Mouse (Mus musculus) kidney, postnatal 0 days (tissue): Measurements from ENCODE around the gene Glyatl3. TPM values are rescaled to one million over a fixed set of nuclear protein-coding genes. Genes with fewer than 3 reads are reported as not detected.
A peak's percentile ranks its signal among the peaks of the same experiment; 100 is the strongest.

Source experiments
- ATAC-seq: fragments of 200-750 bp; cut with Nextera tagmentation; replicated peaks from 2 replicates; pipeline ENCODE4 v1.8.0; 2017; ENCODE audit warnings: low read depth, moderate number of reproducible peaks, moderate TSS enrichment, moderate library complexity; ENCODE audit not compliant: low FRiP score
- DNase-seq: peaks from one replicate; pipeline ENCODE4 v3.0.0-alpha.2; 2016; ENCODE audit warnings: low spot score
- H3K27ac ChIP-seq: fragments of 300-500 bp; sonication (generic); 2 replicates; pipeline ENCODE4 v1.5.1; 2014; ENCODE audit warnings: mild to moderate bottlenecking
- H3K27me3 ChIP-seq: fragments of 300-500 bp; sonication (generic); 2 replicates; pipeline ENCODE4 v1.6.1; 2014; ENCODE audit warnings: low read length, mixed read lengths; ENCODE audit not compliant: insufficient read depth
- H3K36me3 ChIP-seq: fragments of 300-500 bp; sonication (generic); 2 replicates; pipeline ENCODE4 v1.6.1; 2014; ENCODE audit warnings: low read length, mixed read lengths; ENCODE audit not compliant: insufficient read depth
- H3K4me1 ChIP-seq: fragments of 300-500 bp; sonication (generic); replicated peaks from 2 replicates; pipeline ENCODE4 v1.6.1; 2014; ENCODE audit warnings: antibody characterized with exemption, low read length, mixed read lengths; ENCODE audit not compliant: insufficient read depth
- H3K4me2 ChIP-seq: fragments of 300-500 bp; sonication (generic); 2 replicates; pipeline ENCODE4 v1.6.1; 2014; ENCODE audit warnings: mild to moderate bottlenecking, low read length, moderate library complexity, mixed read lengths
- H3K4me3 ChIP-seq: fragments of 300-500 bp; sonication (generic); replicated peaks from 2 replicates; pipeline ENCODE4 v1.5.1; 2014; ENCODE audit warnings: low read depth, low read length
- H3K9ac ChIP-seq: fragments of 300-500 bp; sonication (generic); 2 replicates; pipeline ENCODE4 v1.6.1; 2014; ENCODE audit warnings: low read depth, low read length
- H3K9me3 ChIP-seq: fragments of 300-500 bp; sonication (generic); replicated peaks from 2 replicates; pipeline ENCODE4 v1.6.1; 2016; ENCODE audit warnings: low read length, inconsistent platforms, mixed read lengths
- CTCF ChIP-seq: IDR thresholded peaks from 2 replicates; pipeline ENCODE4 v1.5.1; 2016; ENCODE audit warnings: antibody characterized with exemption, low read depth, mild to moderate bottlenecking, moderate library complexity
- WGBS: fragments of 180-500 bp; shearing (Covaris S2); extraction: QIAGEN DNeasy Blood & Tissue Kit; methylation state at CpG from one replicate; pipeline ENCODE4 v1.1.7; 2014; 5-methylcytosine and 5-hydroxymethylcytosine counted together
- polyA plus RNA-seq: library from polyadenylated mRNA; unstranded; fragments of >200 nt; fragmentation: Nextera tagmentation; extraction: Ambion mirVana; gene quantifications from 2 replicates; pipeline ENCODE4 v1.2.1, GENCODE M21; 2015

Gene Glyatl3
- not detected in 2 replicates for polyA plus RNA-seq

- Histone ChIP-seq H3K27me3 (no peaks in the 10 kb centered on the region), H3K4me3 (no peak within 1 kb of the TSS), H3K4me2 (no peak within 1 kb of the TSS), H3K9ac (no peak within 1 kb of the TSS), H3K36me3 (no peaks in the 10 kb centered on the region), H3K27ac (no peak within 1 kb of the TSS), H3K9me3 (no peaks in the 10 kb centered on the region), H3K4me1 (no peaks in the 10 kb centered on the region)
- ATAC-seq (no peak), DNase-seq (no peak)
- 97% methylated on average over 2 of the region's 2 CpGs for WGBS
- TF ChIP-seq CTCF = no peak
Observed at GRCm38 (mm10) chr17:40914250-40914649, at the start of gene Glyatl3. TSS of gene Glyatl3 (minus strand) at chr17:40914350.

DNA sequence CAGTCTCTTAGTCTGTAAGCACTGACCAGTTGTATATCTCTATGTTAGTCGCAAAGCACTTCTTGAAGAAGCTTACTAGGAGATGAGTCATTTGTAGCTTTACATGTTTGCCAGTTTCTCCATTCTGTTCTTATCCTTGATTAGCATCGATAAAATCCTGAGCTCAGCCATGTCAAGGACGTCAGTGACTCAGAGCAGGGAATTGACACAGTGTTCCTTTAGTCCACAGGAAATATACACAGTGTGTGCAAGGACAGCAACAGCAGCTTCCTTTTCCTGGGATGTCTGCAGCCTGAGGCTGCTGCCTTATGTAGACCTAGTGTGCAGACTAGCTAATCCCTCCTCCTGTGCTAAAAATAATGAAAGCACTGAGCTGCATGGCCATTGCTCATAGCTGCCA lies 34.4 kb upstream of the Glyatl3 start:
- H3K27ac ChIP-seq = no peak overlapping the region
- no peak overlapping the region for H3K4me3 ChIP-seq
- WGBS = 92% methylated on average over 3 of the region's 3 CpGs
- no peak overlapping the region for H3K9ac ChIP-seq
- no peak for ATAC-seq
- no peaks in the 10 kb centered on the region for H3K4me1 ChIP-seq
- no peaks in the 10 kb centered on the region for H3K9me3 ChIP-seq
- DNase-seq = no peak
- H3K27me3 ChIP-seq = no peaks in the 10 kb centered on the region
- TF ChIP-seq CTCF = no peak
- H3K4me2 ChIP-seq = no peak overlapping the region
- H3K36me3 ChIP-seq = peaks cover 19% of the 10 kb centered on the region; the same call in 1 of the 2 replicates

DNA sequence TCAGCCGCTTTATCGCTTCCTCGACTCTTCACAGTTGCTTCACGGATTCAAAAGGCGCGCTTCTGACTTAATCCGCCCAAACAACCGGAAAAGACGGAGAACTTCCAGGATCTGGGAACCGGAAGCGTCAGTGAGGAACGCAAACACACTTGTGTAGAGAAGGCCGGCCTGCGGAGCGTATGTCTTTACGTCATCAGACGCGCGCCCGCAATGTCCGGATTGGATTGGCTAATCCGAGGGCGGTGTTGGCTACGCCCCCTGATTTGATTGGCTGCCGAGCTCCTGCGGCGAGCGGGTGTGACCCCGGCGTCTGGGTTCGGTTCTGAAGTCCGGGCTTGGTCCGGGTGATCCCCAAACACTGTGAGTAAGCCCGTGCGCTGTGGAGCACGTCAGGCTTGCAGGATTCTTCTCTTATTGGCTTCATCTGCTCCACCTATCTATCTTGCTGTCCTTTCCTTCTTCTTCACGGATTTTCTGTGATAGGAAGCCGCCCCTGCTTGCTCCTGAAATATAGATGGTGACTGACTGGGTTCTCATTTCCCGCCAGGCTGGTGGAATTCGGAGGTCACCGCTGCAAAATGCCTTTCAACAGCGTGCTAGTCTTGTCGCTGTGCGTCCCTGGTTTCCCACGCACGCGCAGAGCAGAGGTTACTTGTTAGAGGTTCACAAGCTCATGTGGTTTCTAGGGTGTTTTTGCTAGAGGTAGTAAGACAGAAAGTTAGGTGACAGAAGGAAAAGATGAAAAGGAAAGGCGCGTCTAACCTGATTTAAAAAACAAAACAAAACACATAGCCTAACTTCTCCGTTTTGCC lies 20.5 kb upstream of the Glyatl3 start, which contains the start of the genes Mut and Cenpq:
Gene Mut (plus strand): TSS at position 266 of the 812 bp plus-strand sequence.
Gene Cenpq (minus strand): TSS at position 628 of the 812 bp plus-strand sequence.
- 0 out of 2 replicates have a peak, but pooled peaks cover 5% of the 10 kb centered on the region for H3K36me3 ChIP-seq
- peak within 1 kb of the TSS; percentile 75 for H3K9ac ChIP-seq
- TF ChIP-seq CTCF = no peak
- peak within 1 kb of the TSS; percentile 68 for H3K4me3 ChIP-seq
- H3K9me3 ChIP-seq = no peaks in the 10 kb centered on the region
- ATAC-seq (peak; percentile 100), DNase-seq (peak; percentile 98)
- H3K4me2 ChIP-seq = peak within 1 kb of the TSS; percentile 81
- peak within 1 kb of the TSS; percentile 99 for H3K27ac ChIP-seq
- H3K4me1 ChIP-seq = 0 out of 2 replicates have a peak, but pooled peaks cover 3% of the 10 kb centered on the region
- H3K27me3 ChIP-seq = no peaks in the 10 kb centered on the region
- under 1% methylated on average over 50 of the region's 50 CpGs for WGBS

- Histone ChIP-seq H3K4me3 (peak overlapping the region; percentile 68), H3K4me2 (peak overlapping the region; percentile 81), H3K9ac (peak overlapping the region; percentile 55; the same call in 1 of the 2 replicates), H3K4me1 (0 out of 2 replicates have a peak, but pooled peaks cover 3% of the 10 kb centered on the region), H3K36me3 (peaks cover 8% of the 10 kb centered on the region; the same call in 1 of the 2 replicates), H3K27ac (0 out of 2 replicates have a peak overlapping the region, but pooled peaks have one; percentile 31), H3K27me3 (no peaks in the 10 kb centered on the region), H3K9me3 (no peaks in the 10 kb centered on the region)
- DNase-seq = no peak
- WGBS = under 1% methylated on average over 14 of the region's 14 CpGs
- TF ChIP-seq CTCF = no peak
- peak; percentile 6; the same call in 1 of the 2 replicates for ATAC-seq
Observed at GRCm38 (mm10) chr17:40933985-40934384, 19.8 kb upstream of the Glyatl3 start.

- ATAC-seq (no peak), DNase-seq (no peak)
- H3K4me2 ChIP-seq = no peak overlapping the region
- no peak for TF ChIP-seq CTCF
- H3K27ac ChIP-seq = no peak overlapping the region
- no peaks in the 10 kb centered on the region for H3K36me3 ChIP-seq
- H3K27me3 ChIP-seq = no peaks in the 10 kb centered on the region
- H3K4me3 ChIP-seq = no peak overlapping the region
- 93% methylated on average over 1 of the region's 2 CpGs for WGBS
- H3K4me1 ChIP-seq = no peaks in the 10 kb centered on the region
- no peaks in the 10 kb centered on the region for H3K9me3 ChIP-seq
- H3K9ac ChIP-seq = no peak overlapping the region
Observed at GRCm38 (mm10) chr17:40915499-40915898, 1.3 kb upstream of the Glyatl3 start.

GRCm38 (mm10) chr17:40904721-40905154 lies 9.4 kb downstream of the Glyatl3 start:
- 12% methylated on average over 13 of the region's 14 CpGs for WGBS
- H3K27me3 ChIP-seq = no peaks in the 10 kb centered on the region
- H3K36me3 ChIP-seq = no peaks in the 10 kb centered on the region
- H3K9me3 ChIP-seq = no peaks in the 10 kb centered on the region
- 0 out of 2 replicates have a peak overlapping the region, but pooled peaks have one; percentile 9 for H3K4me3 ChIP-seq
- H3K4me2 ChIP-seq = peak overlapping the region; percentile 41
- TF ChIP-seq CTCF = 0 out of 2 replicates have a peak, but pooled peaks have one; percentile 13
- peak; percentile 29; the same call in 1 of the 2 replicates for ATAC-seq
- H3K4me1 ChIP-seq = no peaks in the 10 kb centered on the region
- H3K27ac ChIP-seq = no peak overlapping the region
- H3K9ac ChIP-seq = no peak overlapping the region
- DNase-seq = peak; percentile 3
